Mouse (Mus musculus) stomach, embryonic 14.5 days (tissue): ENCODE results near the gene Csrnp1. TPM values are rescaled to one million over a fixed set of nuclear protein-coding genes. Genes with fewer than 3 reads are reported as not detected.

Experiments
- ATAC-seq: fragments of 200-750 bp; cut with Nextera tagmentation; 2 replicates; pipeline ENCODE4 v1.8.0; 2017; ENCODE audit warnings: low read depth, moderate TSS enrichment; ENCODE audit not compliant: insufficient number of reproducible peaks, insufficient read depth, low FRiP score
- H3K27ac ChIP-seq: fragments of 300-500 bp; sonication (generic); 2 replicates; pipeline ENCODE4 v1.5.1; 2014; ENCODE audit warnings: mild to moderate bottlenecking, low read length, moderate library complexity, mixed read lengths
- H3K27me3 ChIP-seq: fragments of 300-500 bp; sonication (generic); 2 replicates; pipeline ENCODE4 v1.6.1; 2014; ENCODE audit warnings: low read length, control low read depth, mixed read lengths; ENCODE audit not compliant: control insufficient read depth, insufficient read depth
- H3K36me3 ChIP-seq: fragments of 300-500 bp; sonication (generic); 2 replicates; pipeline ENCODE4 v1.6.1; 2014; ENCODE audit warnings: mild to moderate bottlenecking, control low read depth, low read length, moderate library complexity, mixed read lengths; ENCODE audit not compliant: control insufficient read depth, insufficient read depth
- H3K4me1 ChIP-seq: fragments of 300-500 bp; sonication (generic); 2 replicates; pipeline ENCODE4 v1.6.1; 2014; ENCODE audit warnings: low read length, control low read depth, mixed read lengths; ENCODE audit not compliant: control insufficient read depth, insufficient read depth
- H3K4me2 ChIP-seq: fragments of 300-500 bp; sonication (generic); replicated peaks from 2 replicates; pipeline ENCODE4 v1.6.1; 2014; ENCODE audit warnings: low read depth, low read length, control low read depth
- H3K4me3 ChIP-seq: fragments of 300-500 bp; sonication (generic); 2 replicates; pipeline ENCODE4 v1.5.1; 2014; ENCODE audit warnings: low read depth, low read length, control low read depth
- H3K9ac ChIP-seq: fragments of 300-500 bp; sonication (generic); replicated peaks from 2 replicates; pipeline ENCODE4 v1.6.1; 2014; ENCODE audit warnings: low read depth, mild to moderate bottlenecking, control low read depth, low read length, moderate library complexity, mixed read lengths
- H3K9me3 ChIP-seq: fragments of 300-500 bp; sonication (generic); 2 replicates; pipeline ENCODE4 v1.6.1; 2016; ENCODE audit warnings: low read depth, low read length, control low read depth; ENCODE audit not compliant: control insufficient read depth
- WGBS: fragments of 180-500 bp; shearing (Covaris S2); extraction: QIAGEN DNeasy Blood & Tissue Kit; methylation state at CpG from one replicate; pipeline ENCODE4 v1.1.7; 2014; 5-methylcytosine and 5-hydroxymethylcytosine counted together
- polyA plus RNA-seq: library from polyadenylated mRNA; unstranded; fragments of >200 nt; fragmentation: Nextera tagmentation; extraction: Ambion mirVana; gene quantifications from 2 replicates; pipeline ENCODE4 v1.2.1, GENCODE M21; 2014

The Csrnp1 gene
- polyA plus RNA-seq, 1 experiment from 2014 or later = 2.5 TPM

DNA sequence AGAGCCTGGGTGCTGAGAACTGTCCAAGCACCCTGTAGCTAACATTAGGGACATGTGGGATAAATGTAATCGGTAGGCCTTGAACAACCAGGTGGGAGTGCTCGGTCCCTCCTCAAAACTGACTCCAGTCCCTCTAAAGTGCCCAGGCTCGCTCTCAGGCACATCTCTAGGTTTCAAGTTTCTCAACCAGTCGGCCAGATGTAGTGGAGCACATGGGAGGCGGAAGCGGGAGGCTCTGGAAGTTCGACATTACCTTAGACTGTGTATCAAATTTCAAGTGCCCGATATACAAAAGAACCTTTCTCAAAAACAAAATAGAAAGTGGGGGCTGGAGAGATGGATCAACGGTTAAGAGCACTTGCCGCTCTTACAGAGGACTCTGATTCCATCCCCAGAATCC is 44.8 kb downstream of the Csrnp1 start:
- WGBS = 49% methylated on average over 10 of the region's 10 CpGs
- Histone ChIP-seq H3K27me3 (no peaks in the 10 kb centered on the region), H3K4me3 (no peak overlapping the region), H3K9me3 (no peaks in the 10 kb centered on the region), H3K9ac (no peak overlapping the region), H3K36me3 (no peaks in the 10 kb centered on the region), H3K4me2 (no peak overlapping the region), H3K27ac (no peak overlapping the region), H3K4me1 (peaks cover 8% of the 10 kb centered on the region; the same call in 1 of the 2 replicates)
- no peak for ATAC-seq

DNA sequence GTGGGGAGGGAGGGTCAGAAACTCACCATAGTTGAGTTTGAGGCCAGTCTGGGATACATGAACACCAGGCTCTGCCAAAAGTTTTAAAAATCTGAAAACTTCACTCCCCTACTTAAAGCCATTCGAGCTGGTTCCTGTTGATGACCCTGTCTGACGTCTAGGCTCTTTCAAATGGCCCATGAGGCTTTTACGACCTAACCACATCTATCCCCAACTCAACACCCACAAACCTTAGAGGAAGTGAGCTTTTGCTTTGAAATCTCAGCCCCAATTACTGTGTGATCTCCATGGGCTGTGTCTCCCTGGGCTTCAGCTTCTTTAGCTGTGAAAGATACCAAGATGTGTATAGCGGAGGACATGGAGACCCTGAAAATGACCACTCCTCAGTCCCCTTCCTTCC is 46.0 kb downstream of the Csrnp1 start:
- Histone ChIP-seq H3K27ac (no peak overlapping the region), H3K9ac (no peak overlapping the region), H3K4me3 (no peak overlapping the region), H3K4me1 (peaks cover 8% of the 10 kb centered on the region; the same call in 1 of the 2 replicates), H3K36me3 (no peaks in the 10 kb centered on the region), H3K27me3 (no peaks in the 10 kb centered on the region), H3K4me2 (no peak overlapping the region), H3K9me3 (no peaks in the 10 kb centered on the region)
- WGBS = 85% methylated on average over 4 of the region's 4 CpGs
- ATAC-seq = no peak

DNA sequence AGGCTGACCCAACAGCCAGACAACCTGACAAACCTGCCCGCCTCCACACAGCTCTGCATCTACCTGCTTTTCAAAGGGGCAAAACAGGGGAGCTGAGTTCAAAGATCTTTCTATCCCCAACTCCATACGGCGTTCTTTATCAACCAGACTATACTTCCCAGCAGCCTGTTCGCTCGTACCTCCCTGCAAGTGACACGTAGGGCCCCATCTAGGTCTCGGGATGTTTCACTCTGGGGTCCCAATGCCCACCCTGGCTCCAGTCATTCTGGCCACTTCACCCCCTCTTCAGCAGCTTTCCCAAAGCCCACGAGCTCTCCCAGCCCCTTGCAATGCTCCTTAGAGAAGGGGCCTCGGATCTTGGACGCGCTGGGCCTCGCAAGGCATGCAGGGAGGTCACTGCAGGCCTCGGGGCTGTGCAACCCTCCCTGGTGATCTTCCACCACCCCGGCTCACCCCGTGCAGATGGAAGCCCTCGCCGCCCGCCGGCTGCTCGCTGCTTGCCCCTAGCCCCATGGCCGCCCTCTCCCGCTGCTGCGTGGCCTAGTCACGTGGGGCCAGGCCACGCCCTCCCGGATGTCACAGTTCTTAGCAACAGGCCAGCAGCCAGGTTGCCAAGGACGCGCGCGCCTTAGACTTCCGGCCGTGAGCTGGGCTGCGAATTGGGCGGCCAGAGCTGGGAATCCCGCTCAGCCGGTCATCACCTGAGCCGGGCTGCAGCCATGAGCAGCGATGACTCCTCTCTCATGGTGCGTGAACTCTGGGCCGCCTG is 47.3 kb downstream of the Csrnp1 start, which contains the start of the genes Gorasp1 and Ttc21a:
Gorasp1 (minus strand) TSS at position 561 of the 769 bp plus-strand sequence.
Ttc21a (plus strand) TSS at position 602 of the 769 bp plus-strand sequence.
- 1% methylated on average over 40 of the region's 40 CpGs for WGBS

DNA sequence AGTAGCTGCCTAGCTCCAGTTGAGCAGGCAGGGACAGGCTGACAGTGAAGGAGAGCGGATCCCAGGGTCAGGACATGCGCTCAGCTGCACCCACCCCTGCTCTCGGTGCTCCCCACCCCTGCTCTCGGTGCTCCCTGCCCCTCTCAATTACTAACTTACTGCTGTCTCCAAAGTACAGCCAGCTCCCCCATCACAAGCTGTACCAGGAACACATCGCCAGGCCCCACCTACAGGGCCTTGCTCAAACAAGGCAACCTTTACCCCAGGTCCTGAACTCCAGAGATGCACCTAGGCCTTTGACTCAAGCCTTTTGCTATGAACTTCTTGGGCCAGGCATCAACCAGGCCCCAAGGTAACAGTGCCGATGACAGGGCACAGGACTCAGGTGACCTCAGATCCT is 50.8 kb downstream of the Csrnp1 start:
- H3K9ac ChIP-seq = no peak overlapping the region
- H3K4me3 ChIP-seq = no peak overlapping the region
- no peak overlapping the region for H3K27ac ChIP-seq
- H3K27me3 ChIP-seq = no peaks in the 10 kb centered on the region
- H3K4me1 ChIP-seq = peaks cover 8% of the 10 kb centered on the region
- H3K4me2 ChIP-seq = no peak overlapping the region
- H3K9me3 ChIP-seq = no peaks in the 10 kb centered on the region
- no peak for ATAC-seq
- H3K36me3 ChIP-seq = peaks cover 13% of the 10 kb centered on the region
- WGBS = 88% methylated on average over 6 of the region's 6 CpGs

More for the DNA sequence above, 47.3 kb downstream of the Csrnp1 start, which contains the start of the genes Gorasp1 and Ttc21a:
- Histone ChIP-seq H3K9ac (peak within 1 kb of the TSS; percentile 76), H3K4me2 (peak within 1 kb of the TSS; percentile 57), H3K27me3 (no peaks in the 10 kb centered on the region), H3K4me1 (peaks cover 8% of the 10 kb centered on the region), H3K9me3 (no peaks in the 10 kb centered on the region), H3K27ac (peak within 1 kb of the TSS; percentile 64; the same call in 1 of the 2 replicates), H3K4me3 (peak within 1 kb of the TSS; percentile 73), H3K36me3 (no peaks in the 10 kb centered on the region)
- ATAC-seq = peak; percentile 94

DNA sequence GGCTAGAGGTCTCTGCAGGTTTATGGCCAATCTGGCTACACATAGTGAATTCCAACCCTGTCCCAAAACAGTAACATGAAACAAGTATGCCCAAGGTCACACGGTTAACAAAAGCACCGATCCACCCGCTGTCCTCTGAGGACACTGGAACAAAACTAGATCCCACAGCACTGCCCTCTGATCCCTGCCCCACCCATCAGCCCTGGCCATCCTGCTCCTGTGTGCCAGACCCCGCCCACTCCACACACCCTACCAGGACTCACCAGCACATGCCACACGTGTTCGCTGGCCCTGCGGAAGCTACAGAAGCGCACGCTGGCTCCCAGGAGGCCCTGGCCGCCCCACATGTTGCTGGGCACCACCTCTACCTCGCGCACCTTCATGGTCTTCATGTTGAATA is 52.1 kb downstream of the Csrnp1 start:
- H3K9ac ChIP-seq = no peak overlapping the region
- H3K36me3 ChIP-seq = peaks cover 25% of the 10 kb centered on the region
- H3K27me3 ChIP-seq = no peaks in the 10 kb centered on the region
- WGBS = 83% methylated on average over 12 of the region's 12 CpGs
- no peak overlapping the region for H3K27ac ChIP-seq
- no peaks in the 10 kb centered on the region for H3K9me3 ChIP-seq
- H3K4me1 ChIP-seq = peaks cover 5% of the 10 kb centered on the region
- no peak for ATAC-seq
- H3K4me2 ChIP-seq = no peak overlapping the region
- no peak overlapping the region for H3K4me3 ChIP-seq

DNA sequence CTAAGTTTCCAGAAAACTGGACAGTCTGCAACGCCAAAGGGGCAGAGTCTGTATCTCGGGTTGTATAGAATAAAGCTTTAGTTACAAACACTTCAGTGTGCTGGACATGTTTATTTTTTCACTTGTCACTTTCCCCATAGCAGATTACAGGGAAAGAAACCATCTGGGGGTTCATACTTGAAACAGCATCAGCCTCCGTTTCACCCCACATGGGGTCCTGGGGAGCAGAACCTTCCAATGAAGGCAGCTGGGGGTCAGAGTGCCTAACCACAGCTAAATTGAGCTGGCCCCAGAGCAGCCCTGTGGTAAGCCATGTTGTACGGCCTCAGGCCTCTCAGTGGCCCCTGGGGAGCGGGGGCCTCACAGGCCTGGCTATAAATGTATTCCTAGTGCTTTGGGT is 58.0 kb downstream of the Csrnp1 start:
- ATAC-seq = no peak
- Histone ChIP-seq H3K27me3 (no peaks in the 10 kb centered on the region), H3K27ac (peak overlapping the region; percentile 71; the same call in 1 of the 2 replicates), H3K36me3 (peaks cover 69% of the 10 kb centered on the region), H3K9ac (no peak overlapping the region), H3K4me2 (no peak overlapping the region), H3K4me1 (0 out of 2 replicates have a peak, but pooled peaks cover 9% of the 10 kb centered on the region), H3K9me3 (no peaks in the 10 kb centered on the region), H3K4me3 (no peak overlapping the region)
- WGBS = 61% methylated on average over 5 of the region's 5 CpGs

DNA sequence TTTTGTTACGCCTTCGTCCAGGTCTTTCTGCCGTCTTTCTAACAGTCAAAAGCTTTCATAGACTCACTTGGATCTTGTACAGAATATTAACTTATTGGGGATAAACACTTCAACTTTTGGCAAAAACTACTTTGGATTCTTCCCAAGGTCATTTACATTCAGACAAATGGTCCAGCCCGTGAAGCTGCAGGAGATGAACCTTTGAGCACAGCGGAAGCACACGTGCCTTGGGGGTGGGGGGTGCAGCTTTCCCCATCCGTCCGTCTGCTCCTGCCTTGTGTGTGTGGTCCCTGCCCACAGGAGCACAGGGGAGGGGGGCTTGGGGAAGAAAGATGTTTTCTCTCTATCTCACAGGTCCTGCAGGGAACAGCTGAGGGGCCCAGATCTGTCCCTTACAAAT is 58.7 kb downstream of the Csrnp1 start:
- 55% methylated on average over 8 of the region's 8 CpGs for WGBS
- Histone ChIP-seq H3K4me1 (0 out of 2 replicates have a peak, but pooled peaks cover 9% of the 10 kb centered on the region), H3K4me2 (no peak overlapping the region), H3K9me3 (no peaks in the 10 kb centered on the region), H3K27me3 (no peaks in the 10 kb centered on the region), H3K36me3 (peaks cover 75% of the 10 kb centered on the region), H3K27ac (peak overlapping the region; percentile 18; the same call in 1 of the 2 replicates), H3K9ac (no peak overlapping the region), H3K4me3 (no peak overlapping the region)
- ATAC-seq = no peak

DNA sequence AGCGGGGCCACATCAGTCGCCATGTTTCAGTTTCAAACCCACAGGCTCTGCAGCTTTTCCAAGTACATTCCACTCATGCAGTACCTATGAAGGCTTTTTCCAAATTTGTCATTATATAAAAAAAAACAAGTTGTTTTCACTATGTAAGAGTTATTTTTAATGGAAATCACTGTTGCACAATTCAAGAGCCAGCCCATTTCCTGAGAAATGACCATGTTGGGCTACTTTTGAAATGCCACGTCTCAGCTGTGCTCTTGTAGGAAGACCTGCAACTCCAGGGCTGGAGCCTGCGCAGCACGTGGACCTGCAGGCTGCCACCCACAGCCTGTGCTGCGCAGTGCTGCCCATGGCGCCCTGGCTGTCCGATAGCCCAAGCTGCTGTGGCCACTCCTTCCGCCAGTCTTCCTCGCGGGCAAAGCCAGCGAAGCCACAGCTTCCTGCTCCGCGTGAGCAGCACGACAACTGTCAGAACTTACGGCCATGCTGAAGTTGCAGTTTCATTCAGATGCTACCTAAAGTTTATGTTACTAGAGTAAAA is 59.3 kb downstream of the Csrnp1 start:
- Histone ChIP-seq H3K9me3 (no peaks in the 10 kb centered on the region), H3K27me3 (no peaks in the 10 kb centered on the region), H3K27ac (peak overlapping the region; percentile 18; the same call in 1 of the 2 replicates), H3K4me2 (no peak overlapping the region), H3K9ac (no peak overlapping the region), H3K4me3 (no peak overlapping the region), H3K36me3 (peaks cover 78% of the 10 kb centered on the region), H3K4me1 (0 out of 2 replicates have a peak, but pooled peaks cover 9% of the 10 kb centered on the region)
- no peak for ATAC-seq
- WGBS = 84% methylated on average over 16 of the region's 16 CpGs
